Mouse (Mus musculus) hindbrain, postnatal 0 days (tissue): ENCODE measurements at regions not wholly inside any gene's neighbourhood (a gene's known extent, or its start where the extent isn't known, plus 50 kb on each side); places are given as distances from the start of the nearest gene placed in this dataset.

Experiments
- ATAC-seq: fragments of 200-750 bp; cut with Nextera tagmentation; 2 replicates; pipeline ENCODE4 v1.8.0; 2017; ENCODE audit warnings: mild to moderate bottlenecking, moderate TSS enrichment, moderate library complexity
- DNase-seq: peaks from one replicate; pipeline ENCODE4 v3.0.0-alpha.2; 2015; ENCODE audit warnings: low spot score
- H3K27ac ChIP-seq: fragments of 300-500 bp; sonication (generic); 2 replicates; pipeline ENCODE4 v1.5.1; 2014; ENCODE audit warnings: mild to moderate bottlenecking
- H3K27me3 ChIP-seq: fragments of 300-500 bp; sonication (generic); 2 replicates; pipeline ENCODE4 v1.6.1; 2014; ENCODE audit warnings: low read length, mixed read lengths; ENCODE audit not compliant: insufficient read depth
- H3K36me3 ChIP-seq: fragments of 300-500 bp; sonication (generic); 2 replicates; pipeline ENCODE4 v1.6.1; 2014; ENCODE audit warnings: low read length, mixed read lengths; ENCODE audit not compliant: insufficient read depth
- H3K4me1 ChIP-seq: fragments of 300-500 bp; sonication (generic); 2 replicates; pipeline ENCODE4 v1.6.1; 2014; ENCODE audit warnings: antibody characterized with exemption, low read length, mixed read lengths; ENCODE audit not compliant: insufficient read depth
- H3K4me2 ChIP-seq: fragments of 300-500 bp; sonication (generic); 2 replicates; pipeline ENCODE4 v1.6.1; 2014; ENCODE audit warnings: low read depth, mild to moderate bottlenecking, low read length, moderate library complexity, mixed read lengths
- H3K4me3 ChIP-seq: fragments of 300-500 bp; sonication (generic); 2 replicates; pipeline ENCODE4 v1.5.1; 2014; ENCODE audit warnings: low read length
- H3K9ac ChIP-seq: fragments of 300-500 bp; sonication (generic); replicated peaks from 2 replicates; pipeline ENCODE4 v1.6.1; 2014; ENCODE audit warnings: mild to moderate bottlenecking, low read length, moderate library complexity, mixed read lengths
- H3K9me3 ChIP-seq: fragments of 300-500 bp; sonication (generic); 2 replicates; pipeline ENCODE4 v1.6.1; 2016; ENCODE audit warnings: low read length, mixed read lengths
- CTCF ChIP-seq: IDR thresholded peaks from 2 replicates; pipeline ENCODE4 v1.5.1; 2016; ENCODE audit warnings: antibody characterized with exemption, control low read depth, low read depth
- WGBS: fragments of 180-500 bp; shearing (Covaris S2); extraction: QIAGEN DNeasy Blood & Tissue Kit; methylation state at CpG from one replicate; pipeline ENCODE4 v1.1.7; 2014; 5-methylcytosine and 5-hydroxymethylcytosine counted together

DNA sequence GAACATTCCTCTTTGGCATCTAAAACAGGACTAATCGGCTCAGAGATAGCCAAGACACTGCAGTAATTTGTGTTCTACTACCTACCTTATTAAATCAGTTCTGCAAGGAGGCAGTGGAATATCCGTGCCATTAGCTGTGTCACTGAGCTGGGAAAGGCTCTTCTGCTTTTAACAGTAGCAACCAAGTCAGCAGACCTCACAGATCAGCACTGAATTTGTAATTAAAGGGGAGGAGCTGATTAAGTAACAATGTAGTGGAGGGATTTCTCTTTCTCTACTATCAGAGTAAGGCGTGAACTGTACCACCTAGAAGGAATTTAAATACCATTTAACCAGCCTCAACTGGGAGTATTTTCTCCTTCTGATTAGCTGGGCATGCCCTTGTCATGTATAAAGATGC is 504.3 kb upstream of the Atp10a start:
- WGBS: 54% methylated on average over 3 of the region's 3 CpGs
- TF ChIP-seq CTCF: no peak
- H3K4me1 ChIP-seq: no peaks in the 10 kb centered on the region
- ATAC-seq (no peak), DNase-seq (no peak)
- no peaks in the 10 kb centered on the region for H3K9me3 ChIP-seq
- no peaks in the 10 kb centered on the region for H3K36me3 ChIP-seq
- H3K27ac ChIP-seq: no peak overlapping the region
- no peak overlapping the region for H3K9ac ChIP-seq
- no peaks in the 10 kb centered on the region for H3K27me3 ChIP-seq
- no peak overlapping the region for H3K4me2 ChIP-seq
- no peak overlapping the region for H3K4me3 ChIP-seq

DNA sequence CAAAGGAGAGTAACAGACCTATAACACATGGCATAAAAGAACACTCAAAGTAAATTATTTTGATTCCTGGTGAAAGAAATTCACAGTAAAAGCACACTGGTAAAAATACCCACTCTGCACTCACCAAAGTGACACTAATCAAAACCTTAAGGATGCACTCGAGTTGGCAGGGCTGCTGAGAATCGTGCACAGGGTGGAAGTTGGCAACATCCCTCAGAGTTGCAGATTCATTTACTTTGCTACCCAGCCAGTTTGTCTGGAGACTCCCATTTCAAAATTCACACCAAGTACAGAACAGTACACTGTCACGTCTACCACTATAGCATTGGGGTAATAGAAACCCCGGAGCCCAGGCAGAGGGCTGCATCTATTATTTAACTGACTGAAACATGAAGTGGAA is 471.1 kb upstream of the Atp10a start:
- TF ChIP-seq CTCF: no peak
- H3K36me3 ChIP-seq: no peaks in the 10 kb centered on the region
- DNase-seq (no peak), ATAC-seq (no peak)
- H3K27ac ChIP-seq: no peak overlapping the region
- H3K9ac ChIP-seq: no peak overlapping the region
- no peak overlapping the region for H3K4me3 ChIP-seq
- no peak overlapping the region for H3K4me2 ChIP-seq
- H3K4me1 ChIP-seq: no peaks in the 10 kb centered on the region
- H3K27me3 ChIP-seq: no peaks in the 10 kb centered on the region
- no peaks in the 10 kb centered on the region for H3K9me3 ChIP-seq
- 70% methylated on average over 4 of the region's 4 CpGs for WGBS

DNA sequence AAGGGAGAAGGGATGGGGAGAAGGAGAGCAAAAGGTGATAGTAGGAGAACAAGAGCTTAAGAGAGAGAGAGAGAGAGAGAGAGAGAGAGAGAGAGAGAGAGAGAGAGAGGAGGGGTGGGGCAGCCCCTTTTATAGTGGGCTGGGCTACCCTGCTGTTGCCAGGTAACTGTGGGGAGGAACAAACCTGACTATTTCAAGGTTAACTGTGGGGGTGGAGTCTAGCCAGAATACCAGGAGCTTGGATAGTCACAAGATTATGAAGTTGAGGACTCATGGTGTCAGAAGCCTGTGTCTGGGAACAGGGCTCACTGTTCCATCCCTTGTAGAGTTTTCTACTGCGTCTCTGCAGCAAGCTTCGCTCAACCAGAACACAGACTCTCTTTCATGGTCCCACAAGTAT is 438.2 kb upstream of the Atp10a start:
- TF ChIP-seq CTCF: no peak
- WGBS: 85% methylated on average over 2 of the region's 2 CpGs
- Histone ChIP-seq H3K9ac (no peak overlapping the region), H3K4me1 (no peaks in the 10 kb centered on the region), H3K27ac (no peak overlapping the region), H3K4me2 (no peak overlapping the region), H3K9me3 (no peaks in the 10 kb centered on the region), H3K36me3 (no peaks in the 10 kb centered on the region), H3K27me3 (no peaks in the 10 kb centered on the region), H3K4me3 (no peak overlapping the region)
- no peak for ATAC-seq
- DNase-seq: no peak

DNA sequence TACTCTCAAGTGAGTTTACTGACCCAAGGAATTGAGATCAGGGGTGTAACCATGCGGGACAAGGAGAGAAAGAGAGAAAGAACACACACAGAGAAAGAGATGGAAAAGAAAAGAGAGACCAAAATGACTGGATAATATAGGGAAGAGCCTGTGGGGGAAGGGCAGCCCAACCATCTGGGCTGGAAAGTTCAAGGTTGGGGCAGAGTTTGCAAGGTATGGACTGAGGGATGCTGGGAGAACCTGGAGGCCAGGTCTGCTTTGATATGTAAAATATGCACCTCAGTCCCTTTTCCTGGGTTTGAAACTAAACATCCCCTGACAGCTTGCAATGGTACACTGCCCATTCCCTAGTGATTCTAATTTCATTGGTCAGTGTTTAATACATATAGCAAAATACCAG is 431.2 kb upstream of the Atp10a start:
- ATAC-seq (no peak), DNase-seq (no peak)
- Histone ChIP-seq H3K4me1 (no peaks in the 10 kb centered on the region), H3K27me3 (no peaks in the 10 kb centered on the region), H3K4me2 (no peak overlapping the region), H3K9me3 (no peaks in the 10 kb centered on the region), H3K36me3 (no peaks in the 10 kb centered on the region), H3K4me3 (no peak overlapping the region), H3K9ac (no peak overlapping the region), H3K27ac (no peak overlapping the region)
- 21% methylated on average over 1 of the region's 1 CpGs for WGBS
- TF ChIP-seq CTCF: no peak

DNA sequence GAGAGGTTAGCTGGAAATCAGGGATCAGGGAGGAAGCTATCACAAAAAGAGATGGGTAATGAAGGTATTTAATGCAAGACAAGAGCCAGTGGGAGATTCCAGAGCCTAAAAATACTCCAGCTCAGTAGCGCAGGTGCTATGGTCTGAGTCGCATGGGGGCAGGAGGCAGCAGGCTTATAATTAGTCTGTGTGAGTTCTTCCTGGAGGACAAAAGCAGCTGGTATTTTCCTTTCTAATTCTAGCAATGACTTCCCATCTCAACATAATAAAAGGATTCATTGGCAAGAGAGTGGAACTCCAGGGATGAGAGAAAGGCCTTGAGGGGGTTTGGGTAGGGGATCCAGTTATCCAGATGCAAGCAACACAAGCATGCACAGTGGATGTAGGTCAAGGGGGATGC is 430.3 kb upstream of the Atp10a start:
- Histone ChIP-seq H3K9ac (no peak overlapping the region), H3K27me3 (no peaks in the 10 kb centered on the region), H3K36me3 (no peaks in the 10 kb centered on the region), H3K4me2 (no peak overlapping the region), H3K4me1 (no peaks in the 10 kb centered on the region), H3K4me3 (no peak overlapping the region), H3K9me3 (no peaks in the 10 kb centered on the region), H3K27ac (no peak overlapping the region)
- peak; percentile 6 for DNase-seq
- no peak for ATAC-seq
- WGBS: 32% methylated on average over 2 of the region's 2 CpGs
- TF ChIP-seq CTCF: no peak

DNA sequence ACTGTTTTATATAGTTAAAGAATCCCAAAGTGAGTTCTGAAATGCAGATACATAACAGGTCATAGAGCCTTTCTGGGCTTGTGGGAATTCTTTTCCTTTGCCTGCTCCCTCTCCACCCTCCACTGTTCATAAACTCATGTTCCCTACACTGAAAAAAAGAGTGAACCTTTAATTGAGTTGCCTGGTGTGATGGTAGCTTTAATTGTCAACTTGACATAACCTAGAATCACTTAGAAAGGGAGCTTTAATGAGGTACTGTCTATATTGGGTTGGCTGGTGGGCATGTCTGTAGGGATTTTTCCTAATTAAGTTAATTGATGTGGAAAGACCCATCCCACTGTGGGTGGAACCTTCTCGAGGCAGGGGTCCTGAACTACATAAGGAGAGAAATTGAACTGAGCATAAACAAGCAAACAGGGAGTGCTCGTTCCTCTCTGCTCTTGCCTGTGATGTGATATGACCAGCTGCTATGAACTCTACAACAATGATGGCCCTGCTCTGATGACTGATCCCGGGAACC is 425.7 kb upstream of the Atp10a start:
- DNase-seq (no peak), ATAC-seq (no peak)
- H3K9me3 ChIP-seq: no peaks in the 10 kb centered on the region
- H3K27ac ChIP-seq: no peak overlapping the region
- no peak overlapping the region for H3K4me3 ChIP-seq
- H3K4me1 ChIP-seq: no peaks in the 10 kb centered on the region
- H3K36me3 ChIP-seq: no peaks in the 10 kb centered on the region
- H3K27me3 ChIP-seq: no peaks in the 10 kb centered on the region
- H3K9ac ChIP-seq: no peak overlapping the region
- 60% methylated on average over 3 of the region's 3 CpGs for WGBS
- H3K4me2 ChIP-seq: no peak overlapping the region
- TF ChIP-seq CTCF: no peak

DNA sequence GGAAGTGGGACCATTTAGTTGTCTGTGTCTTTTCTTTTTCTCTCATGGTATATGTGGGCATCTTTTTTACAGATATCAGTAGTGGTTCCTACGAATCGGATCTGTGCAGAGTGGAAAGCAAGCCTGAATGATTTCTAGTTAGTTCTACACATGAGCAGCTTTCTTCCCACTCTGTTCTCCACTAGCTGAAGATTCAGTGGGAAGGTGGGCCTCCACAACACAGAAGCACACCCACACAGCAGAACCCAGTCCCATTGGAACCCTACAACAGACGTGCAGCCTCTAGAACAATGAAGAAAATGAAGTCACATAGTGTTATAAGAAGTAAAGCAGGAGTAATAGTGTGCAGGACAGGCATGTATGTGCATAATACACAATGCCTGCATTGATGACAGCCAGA is 425.0 kb upstream of the Atp10a start:
- no peak overlapping the region for H3K4me2 ChIP-seq
- H3K27ac ChIP-seq: no peak overlapping the region
- no peaks in the 10 kb centered on the region for H3K9me3 ChIP-seq
- H3K27me3 ChIP-seq: no peaks in the 10 kb centered on the region
- H3K4me1 ChIP-seq: no peaks in the 10 kb centered on the region
- H3K36me3 ChIP-seq: no peaks in the 10 kb centered on the region
- H3K4me3 ChIP-seq: no peak overlapping the region
- 78% methylated on average over 3 of the region's 3 CpGs for WGBS
- H3K9ac ChIP-seq: no peak overlapping the region
- TF ChIP-seq CTCF: no peak
- ATAC-seq (no peak), DNase-seq (no peak)

DNA sequence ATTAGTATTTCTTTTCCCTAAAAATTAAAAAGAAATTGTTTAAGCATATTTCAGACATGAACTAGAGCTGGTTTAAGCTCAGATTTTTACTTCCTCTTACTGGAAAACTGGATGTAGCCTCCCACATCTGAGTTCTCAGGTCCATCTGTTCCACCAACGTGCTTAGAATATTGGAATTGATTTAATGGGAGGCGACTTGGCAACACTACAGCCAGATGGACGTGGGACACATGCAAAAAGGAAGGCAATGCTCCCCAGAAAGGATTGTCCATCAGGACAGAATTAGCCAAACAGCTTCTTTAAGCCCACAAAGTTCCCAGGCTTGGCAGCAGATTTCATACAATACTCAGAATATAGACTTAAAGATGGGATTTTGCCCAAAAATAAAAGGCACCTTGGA is 408.7 kb upstream of the Atp10a start:
- H3K27me3 ChIP-seq: no peaks in the 10 kb centered on the region
- H3K4me3 ChIP-seq: no peak overlapping the region
- 39% methylated on average over 3 of the region's 3 CpGs for WGBS
- no peak for TF ChIP-seq CTCF
- no peak overlapping the region for H3K27ac ChIP-seq
- no peak overlapping the region for H3K4me2 ChIP-seq
- H3K9me3 ChIP-seq: no peaks in the 10 kb centered on the region
- no peak overlapping the region for H3K9ac ChIP-seq
- H3K4me1 ChIP-seq: no peaks in the 10 kb centered on the region
- ATAC-seq (no peak), DNase-seq (peak; percentile 59)
- no peaks in the 10 kb centered on the region for H3K36me3 ChIP-seq
